Mouse (Mus musculus) adrenal gland (tissue): ENCODE data around the gene Vmn1r55.
"Not testable (repeated sequence)": the region's sequence is repeated elsewhere in the genome, so short reads cannot be mapped to it uniquely, and the experiment has no call there.

Experiments
- intact Hi-C: fragments of 180-260 bp; cut with DNase I; formaldehyde crosslinking; loops from one replicate; pipeline ENCODE4 v1.15.1; 2025
- long read RNA-seq, 2 experiments: library from polyadenylated mRNA; unstranded; transcript quantifications; one replicate each; pipeline ENCODE4 v2.0.0; 2020; ENCODE audit warnings: borderline replicate concordance in 1 of 2; ENCODE audit not compliant: insufficient replicate concordance in 1 of 2

Gene Vmn1r55
- long read RNA-seq, experiment 1, result 0 reads
- long read RNA-seq, experiment 2, result 0 reads

- intact Hi-C loops, result not testable (repeated sequence)
These were observed at the start of gene Vmn1r55 for GRCm38 (mm10) chr7:5149570-5149969. Vmn1r55 (minus strand) TSS chr7:5149670.

- intact Hi-C loops, result not testable (repeated sequence)
These were observed 47.2 kb upstream of the Vmn1r55 start, which contains the start of gene Vmn1r56 for GRCm38 (mm10) chr7:5196647-5197046. Vmn1r56 (minus strand) TSS chr7:5196747.

- intact Hi-C loops, result loop anchor here (10.0 kb wide), 1 partner anchor 51 kb away; no protein-coding TSS in a partner anchor
These were observed 23.7 kb downstream of the Vmn1r55 start, which contains the start of gene Rasl2-9 for GRCm38 (mm10) chr7:5125549-5126406. Rasl2-9 (minus strand) TSS chr7:5125950.

- intact Hi-C loops, result loop anchor here (10.0 kb wide), 1 partner anchor 50 kb away; no protein-coding TSS in a partner anchor
These were observed 24.4 kb downstream of the Vmn1r55 start for GRCm38 (mm10) chr7:5125078-5125477.

GRCm38 (mm10) chr7:5116850-5117249 lies 32.6 kb downstream of the Vmn1r55 start, which contains the start of gene Rfpl4:
Rfpl4 (minus strand) TSS chr7:5116950.
- intact Hi-C loops, result no loop called here

- intact Hi-C loops, result no loop called here
These were observed 36.8 kb downstream of the Vmn1r55 start for GRCm38 (mm10) chr7:5112701-5113100.

GRCm38 (mm10) chr7:5109301-5109700 lies 40.2 kb downstream of the Vmn1r55 start:
- intact Hi-C loops, result no loop called here

GRCm38 (mm10) chr7:5108272-5108671 lies 41.2 kb downstream of the Vmn1r55 start:
- intact Hi-C loops, result no loop called here

GRCm38 (mm10) chr7:5102564-5102963 lies 46.9 kb downstream of the Vmn1r55 start:
- intact Hi-C loops, result no loop called here

GRCm38 (mm10) chr7:5101066-5101663 lies 48.3 kb downstream of the Vmn1r55 start:
- intact Hi-C loops, result no loop called here

GRCm38 (mm10) chr7:5099796-5100195 lies 49.7 kb downstream of the Vmn1r55 start:
- intact Hi-C loops, result no loop called here

GRCm38 (mm10) chr7:5098769-5099168 lies 50.7 kb downstream of the Vmn1r55 start:
- intact Hi-C loops, result no loop called here

GRCm38 (mm10) chr7:5092831-5093510 lies 56.5 kb downstream of the Vmn1r55 start:
- intact Hi-C loops, result no loop called here

GRCm38 (mm10) chr7:5092381-5092780 lies 57.1 kb downstream of the Vmn1r55 start:
- intact Hi-C loops, result no loop called here

- intact Hi-C loops, result no loop called here
These were observed 58.3 kb downstream of the Vmn1r55 start for GRCm38 (mm10) chr7:5091008-5091728.

- intact Hi-C loops, result no loop called here
These were observed 59.6 kb downstream of the Vmn1r55 start for GRCm38 (mm10) chr7:5089853-5090252.

GRCm38 (mm10) chr7:5087886-5088285 lies 61.6 kb downstream of the Vmn1r55 start:
- intact Hi-C loops, result no loop called here

GRCm38 (mm10) chr7:5086921-5087440 lies 62.5 kb downstream of the Vmn1r55 start:
- intact Hi-C loops, result no loop called here

GRCm38 (mm10) chr7:5085512-5085911 lies 64.0 kb downstream of the Vmn1r55 start:
- intact Hi-C loops, result no loop called here

GRCm38 (mm10) chr7:5083325-5084105 lies 66.0 kb downstream of the Vmn1r55 start:
- intact Hi-C loops, result no loop called here
